Mouse (Mus musculus) embryonic facial prominence, embryonic 11.5 days (tissue): ENCODE data around the gene Cfp. TPM values are rescaled to one million over a fixed set of nuclear protein-coding genes. Genes with fewer than 3 reads are reported as not detected.

Experiments
- ATAC-seq: fragments of 200-750 bp; cut with Nextera tagmentation; replicated peaks from 2 replicates; pipeline ENCODE4 v1.8.0; 2017; ENCODE audit warnings: low read depth; ENCODE audit not compliant: insufficient number of reproducible peaks, low FRiP score, low TSS enrichment
- DNase-seq: peaks from one replicate; pipeline ENCODE4 v3.0.0-alpha.2; 2015; ENCODE audit warnings: low spot score
- H3K27ac ChIP-seq: fragments of 300-500 bp; sonication (generic); replicated peaks from 2 replicates; pipeline ENCODE4 v1.5.1; 2014; ENCODE audit warnings: mild to moderate bottlenecking, low read depth, low read length, control low read depth
- H3K27me3 ChIP-seq: fragments of 300-500 bp; sonication (generic); 2 replicates; pipeline ENCODE4 v1.6.1; 2014; ENCODE audit warnings: mild to moderate bottlenecking, low read length, moderate library complexity, mixed read lengths; ENCODE audit not compliant: control insufficient read depth, insufficient read depth
- H3K36me3 ChIP-seq: fragments of 300-500 bp; sonication (generic); replicated peaks from 2 replicates; pipeline ENCODE4 v1.6.1; 2014; ENCODE audit warnings: low read depth, mild to moderate bottlenecking, low read length, moderate library complexity, mixed read lengths; ENCODE audit not compliant: control insufficient read depth, insufficient read depth
- H3K4me1 ChIP-seq: fragments of 300-500 bp; sonication (generic); 2 replicates; pipeline ENCODE4 v1.6.1; 2014; ENCODE audit warnings: low read length, mixed read lengths; ENCODE audit not compliant: control insufficient read depth, insufficient read depth
- H3K4me2 ChIP-seq: fragments of 300-500 bp; sonication (generic); 2 replicates; pipeline ENCODE4 v1.6.1; 2014; ENCODE audit warnings: low read depth, mild to moderate bottlenecking, control low read depth, low read length, moderate library complexity
- H3K4me3 ChIP-seq: fragments of 300-500 bp; sonication (generic); 2 replicates; pipeline ENCODE4 v1.5.1; 2014; ENCODE audit warnings: low read depth, low read length, control low read depth
- H3K9ac ChIP-seq: fragments of 300-500 bp; sonication (generic); replicated peaks from 2 replicates; pipeline ENCODE4 v1.6.1; 2014; ENCODE audit warnings: mild to moderate bottlenecking, control low read depth, low read length
- H3K9me3 ChIP-seq: fragments of 300-500 bp; sonication (generic); replicated peaks from 2 replicates; pipeline ENCODE4 v1.6.1; 2016; ENCODE audit warnings: mild to moderate bottlenecking, low read length, inconsistent platforms, mixed read lengths; ENCODE audit not compliant: control insufficient read depth
- WGBS: fragments of 180-500 bp; shearing (Covaris S2); extraction: QIAGEN DNeasy Blood & Tissue Kit; methylation state at CpG from one replicate; pipeline ENCODE4 v1.1.7; 2014; 5-methylcytosine and 5-hydroxymethylcytosine counted together
- polyA plus RNA-seq: library from polyadenylated mRNA; unstranded; fragments of >200 nt; fragmentation: Nextera tagmentation; extraction: Ambion mirVana; gene quantifications from 2 replicates; pipeline ENCODE4 v1.2.1, GENCODE M21; 2014

The Cfp gene
- polyA plus RNA-seq, 1 experiment from 2014 or later = 2.1 TPM

GRCm38 (mm10) chrX:20923506-20923905, 7.8 kb downstream of the Cfp start:
- H3K4me1 ChIP-seq = no peaks in the 10 kb centered on the region
- ATAC-seq = no peak
- no peak overlapping the region for H3K4me3 ChIP-seq
- no peak overlapping the region for H3K9ac ChIP-seq
- H3K27me3 ChIP-seq = no peaks in the 10 kb centered on the region
- DNase-seq = no peak
- WGBS = 54% methylated on average over 1 of the region's 1 CpGs
- H3K9me3 ChIP-seq = no peaks in the 10 kb centered on the region
- no peaks in the 10 kb centered on the region; the same call in 1 of the 2 replicates for H3K36me3 ChIP-seq
- H3K4me2 ChIP-seq = no peak overlapping the region
- H3K27ac ChIP-seq = no peak overlapping the region

GRCm38 (mm10) chrX:20921366-20921765, 10.0 kb downstream of the Cfp start:
- no peaks in the 10 kb centered on the region for H3K4me1 ChIP-seq
- DNase-seq = no peak
- H3K27me3 ChIP-seq = no peaks in the 10 kb centered on the region
- H3K4me2 ChIP-seq = peak overlapping the region; percentile 19; the same call in 1 of the 2 replicates
- no peak for ATAC-seq
- no peaks in the 10 kb centered on the region for H3K9me3 ChIP-seq
- 35% methylated on average over 5 of the region's 5 CpGs for WGBS
- no peak overlapping the region for H3K9ac ChIP-seq
- no peaks in the 10 kb centered on the region for H3K36me3 ChIP-seq
- no peak overlapping the region for H3K4me3 ChIP-seq
- no peak overlapping the region for H3K27ac ChIP-seq

- H3K36me3 ChIP-seq = no peaks in the 10 kb centered on the region
- no peaks in the 10 kb centered on the region for H3K9me3 ChIP-seq
- no peak within 1 kb of the TSS for H3K27ac ChIP-seq
- H3K4me1 ChIP-seq = no peaks in the 10 kb centered on the region
- peak; percentile 94 for ATAC-seq
- no peak within 1 kb of the TSS for H3K9ac ChIP-seq
- H3K4me3 ChIP-seq = peak within 1 kb of the TSS; percentile 36
- 11% methylated on average over 24 of the region's 44 CpGs for WGBS
- peak; percentile 84 for DNase-seq
- peak within 1 kb of the TSS; percentile 60 for H3K4me2 ChIP-seq
- no peaks in the 10 kb centered on the region for H3K27me3 ChIP-seq
Observed at GRCm38 (mm10) chrX:20920844-20921364, 10.5 kb downstream of the Cfp start, which contains the start of gene Syn1. Gene Syn1 (minus strand): TSS chrX:20921004.

GRCm38 (mm10) chrX:20920249-20920843, 11.0 kb downstream of the Cfp start:
- Histone ChIP-seq H3K27ac (no peak overlapping the region), H3K4me3 (peak overlapping the region; percentile 36), H3K9ac (no peak overlapping the region), H3K9me3 (no peaks in the 10 kb centered on the region), H3K27me3 (no peaks in the 10 kb centered on the region), H3K4me1 (no peaks in the 10 kb centered on the region), H3K36me3 (no peaks in the 10 kb centered on the region), H3K4me2 (peak overlapping the region; percentile 60)
- DNase-seq (no peak), ATAC-seq (0 out of 2 replicates have a peak, but pooled peaks have one; percentile 42)
- 10% methylated on average over 36 of the region's 49 CpGs for WGBS

- no peak overlapping the region for H3K4me3 ChIP-seq
- H3K27ac ChIP-seq = no peak overlapping the region
- H3K4me1 ChIP-seq = no peaks in the 10 kb centered on the region
- ATAC-seq (no peak), DNase-seq (no peak)
- no peak overlapping the region for H3K4me2 ChIP-seq
- H3K9ac ChIP-seq = no peak overlapping the region
- H3K27me3 ChIP-seq = no peaks in the 10 kb centered on the region
- no peaks in the 10 kb centered on the region for H3K9me3 ChIP-seq
- no peaks in the 10 kb centered on the region for H3K36me3 ChIP-seq
Observed at GRCm38 (mm10) chrX:20915075-20915474, 16.3 kb downstream of the Cfp start.

- DNase-seq (no peak), ATAC-seq (no peak)
- Histone ChIP-seq H3K4me1 (no peaks in the 10 kb centered on the region), H3K4me2 (no peak overlapping the region), H3K27ac (no peak overlapping the region), H3K36me3 (no peaks in the 10 kb centered on the region), H3K9me3 (no peaks in the 10 kb centered on the region), H3K4me3 (no peak overlapping the region), H3K9ac (no peak overlapping the region), H3K27me3 (no peaks in the 10 kb centered on the region)
- WGBS = 85% methylated on average over 6 of the region's 6 CpGs
Observed at GRCm38 (mm10) chrX:20913726-20914125, 17.6 kb downstream of the Cfp start.

GRCm38 (mm10) chrX:20910074-20910473, 21.3 kb downstream of the Cfp start:
- no peaks in the 10 kb centered on the region for H3K4me1 ChIP-seq
- WGBS = 45% methylated on average over 3 of the region's 3 CpGs
- DNase-seq = no peak

More at GRCm38 (mm10) chrX:20910074-20910473, 21.3 kb downstream of the Cfp start:
- Histone ChIP-seq H3K4me2 (no peak overlapping the region), H3K27ac (no peak overlapping the region), H3K36me3 (no peaks in the 10 kb centered on the region), H3K9me3 (no peaks in the 10 kb centered on the region), H3K9ac (no peak overlapping the region), H3K27me3 (no peaks in the 10 kb centered on the region), H3K4me3 (no peak overlapping the region)
- no peak for ATAC-seq
